Mouse (Mus musculus): ENCODE results near the gene Scgb2b7.
"Not testable (repeated sequence)": the region's sequence is repeated elsewhere in the genome, so short reads cannot be mapped to it uniquely, and the experiment has no call there.

Gene Scgb2b7

GRCm38 (mm10) chr7:31705657-31706056 lies at the start of gene Scgb2b7:
TSS of gene Scgb2b7 (minus strand) at chr7:31705757.
- not testable (repeated sequence) for DNase-seq

- DNase-seq = not testable (repeated sequence)
Measured at GRCm38 (mm10) chr7:31712365-31712764, 6.8 kb upstream of the Scgb2b7 start, which contains the start of gene Scgb1b7. TSS of gene Scgb1b7 (plus strand) at chr7:31712665.

Measured in spleen, adult 18-20 months (tissue).